Mouse (Mus musculus) liver, embryonic 14.5 days (tissue): Measurements from ENCODE around the gene Nrxn1.

Experiments
- CTCF ChIP-seq: IDR thresholded peaks from 2 replicates; pipeline ENCODE4 v1.5.1; 2016; ENCODE audit warnings: antibody characterized with exemption, low read depth, control low read depth
- EP300 ChIP-seq: IDR thresholded peaks from 2 replicates; pipeline ENCODE4 v1.6.1; 2016; ENCODE audit warnings: antibody characterized with exemption, low read depth

GRCm38 (mm10) chr17:90435371-90435770 lies 657.5 kb downstream of the Nrxn1 start:
- no peak for TF ChIP-seq EP300
- no peak for TF ChIP-seq CTCF
